Mouse (Mus musculus): ENCODE results near the gene Polr3gl.

- no peak for TF ChIP-seq CTCF (IDR thresholded peaks at IDR 0.05; ENCODE audit: low read depth)
- TF ChIP-seq EP300 (IDR thresholded peaks at IDR 0.05; ENCODE audit: low read depth) = no peak
These were observed 607 bp downstream of the Polr3gl start for GRCm38 (mm10) chr3:96593374-96593773.
